Mouse (Mus musculus) G1E (cell line): Measurements from ENCODE around the gene Trim62. TPM values are rescaled to one million over a fixed set of nuclear protein-coding genes. Genes with fewer than 3 reads are reported as not detected.

Source experiments
- ATAC-seq: 2 replicates; pipeline ENCODE4 v1.8.0; 2016; ENCODE audit warnings: mild to moderate bottlenecking; ENCODE audit not compliant: insufficient number of reproducible peaks, poor library complexity, low FRiP score, severe bottlenecking; ENCODE audit errors: extremely low read depth
- DNase-seq: peaks from one replicate; pipeline ENCODE4 v3.0.0; 2012; ENCODE audit warnings: low spot score
- H3K27me3 ChIP-seq: 2 replicates; pipeline ENCODE4 v1.6.1; 2012; ENCODE audit warnings: mild to moderate bottlenecking, low read length, inconsistent platforms; ENCODE audit not compliant: insufficient read depth
- H3K36me3 ChIP-seq: replicated peaks from 2 replicates; pipeline ENCODE3; 2012; ENCODE audit warnings: mild to moderate bottlenecking, inconsistent platforms
- H3K4me1 ChIP-seq: 2 replicates; pipeline ENCODE4 v1.6.1; 2012; ENCODE audit warnings: low read depth, low read length, inconsistent platforms, mixed read lengths; ENCODE audit not compliant: insufficient read depth
- H3K4me3 ChIP-seq: 2 replicates; pipeline ENCODE4 v1.5.1; 2012; ENCODE audit warnings: low read depth, mild to moderate bottlenecking, inconsistent platforms, low read length, moderate library complexity, mixed read lengths
- H3K9me3 ChIP-seq: replicated peaks from 2 replicates; pipeline ENCODE4 v1.6.1; 2012; ENCODE audit warnings: inconsistent platforms
- CTCF ChIP-seq: IDR thresholded peaks from 2 replicates; pipeline ENCODE4 v1.5.1; 2012; ENCODE audit warnings: low read depth, low read length, inconsistent platforms, mixed read lengths
- GATA1 ChIP-seq: IDR thresholded peaks from 2 replicates; pipeline ENCODE4 v1.6.1; 2012; ENCODE audit warnings: borderline replicate concordance, low read length, inconsistent platforms, mixed read lengths
- GATA2 ChIP-seq: IDR thresholded peaks from 2 replicates; pipeline ENCODE4 v1.6.1; 2012; ENCODE audit warnings: low read depth, low read length, inconsistent platforms, borderline replicate concordance
- POLR2AphosphoS5 ChIP-seq: IDR thresholded peaks from 2 replicates; pipeline ENCODE4 v1.6.1; 2012; ENCODE audit warnings: low read depth, low read length, inconsistent platforms; ENCODE audit not compliant: insufficient replicate concordance
- TAL1 ChIP-seq: conservative IDR thresholded peaks from 2 replicates; pipeline ENCODE4 v1.6.1; 2012; ENCODE audit warnings: low read depth, low read length, inconsistent platforms, mixed read lengths
- polyA plus RNA-seq: library from polyadenylated mRNA; stranded (reverse); fragments of >175 nt; gene quantifications from 2 replicates; pipeline ENCODE4 v1.2.3, GENCODE M21; 2012
- total RNA-seq, 2 experiments: library from RNA; stranded (forward) in 1 of 2; stranded (reverse) in 1 of 2; fragments of 200-1000 nt in 1 of 2; fragments of >200 nt in 1 of 2; fragmentation: Nextera tagmentation in 1 of 2; gene quantifications; 2 replicates each; pipeline ENCODE4 v1.2.3; 2014 to 2017

Trim62 gene
- total and polyA plus RNA-seq, 3 experiments, result 0.16 TPM; not detected in 2

GRCm38 (mm10) chr4:128905251-128905650 lies 21.9 kb downstream of the Trim62 start:
- TF ChIP-seq GATA1 (no peak), CTCF (no peak), POLR2AphosphoS5 (no peak), GATA2 (no peak), TAL1 (no peak)
- no peak for DNase-seq
- H3K9me3 ChIP-seq, result no peaks in the 10 kb centered on the region
- H3K27me3 ChIP-seq, result peaks cover 6% of the 10 kb centered on the region; the same call in 1 of the 2 replicates
- H3K4me1 ChIP-seq, result no peaks in the 10 kb centered on the region
- no peak for ATAC-seq
- H3K4me3 ChIP-seq, result no peak overlapping the region
- no peaks in the 10 kb centered on the region for H3K36me3 ChIP-seq

- no peaks in the 10 kb centered on the region for H3K36me3 ChIP-seq
- no peak for DNase-seq
Observed at GRCm38 (mm10) chr4:128906757-128907156, 23.4 kb downstream of the Trim62 start.

GRCm38 (mm10) chr4:128907238-128907968 lies 24.0 kb downstream of the Trim62 start:
- ATAC-seq (no peak), DNase-seq (no peak)
- no peak for TF ChIP-seq GATA2
- no peak for TF ChIP-seq GATA1
- no peak for TF ChIP-seq CTCF

More at GRCm38 (mm10) chr4:128906757-128907156, 23.4 kb downstream of the Trim62 start:
- TF ChIP-seq GATA2 (no peak), CTCF (no peak), GATA1 (no peak), TAL1 (no peak), POLR2AphosphoS5 (no peak)
- Histone ChIP-seq H3K4me3 (no peak overlapping the region), H3K4me1 (no peaks in the 10 kb centered on the region), H3K27me3 (peaks cover 6% of the 10 kb centered on the region; the same call in 1 of the 2 replicates), H3K9me3 (no peaks in the 10 kb centered on the region)
- no peak for ATAC-seq

DNA sequence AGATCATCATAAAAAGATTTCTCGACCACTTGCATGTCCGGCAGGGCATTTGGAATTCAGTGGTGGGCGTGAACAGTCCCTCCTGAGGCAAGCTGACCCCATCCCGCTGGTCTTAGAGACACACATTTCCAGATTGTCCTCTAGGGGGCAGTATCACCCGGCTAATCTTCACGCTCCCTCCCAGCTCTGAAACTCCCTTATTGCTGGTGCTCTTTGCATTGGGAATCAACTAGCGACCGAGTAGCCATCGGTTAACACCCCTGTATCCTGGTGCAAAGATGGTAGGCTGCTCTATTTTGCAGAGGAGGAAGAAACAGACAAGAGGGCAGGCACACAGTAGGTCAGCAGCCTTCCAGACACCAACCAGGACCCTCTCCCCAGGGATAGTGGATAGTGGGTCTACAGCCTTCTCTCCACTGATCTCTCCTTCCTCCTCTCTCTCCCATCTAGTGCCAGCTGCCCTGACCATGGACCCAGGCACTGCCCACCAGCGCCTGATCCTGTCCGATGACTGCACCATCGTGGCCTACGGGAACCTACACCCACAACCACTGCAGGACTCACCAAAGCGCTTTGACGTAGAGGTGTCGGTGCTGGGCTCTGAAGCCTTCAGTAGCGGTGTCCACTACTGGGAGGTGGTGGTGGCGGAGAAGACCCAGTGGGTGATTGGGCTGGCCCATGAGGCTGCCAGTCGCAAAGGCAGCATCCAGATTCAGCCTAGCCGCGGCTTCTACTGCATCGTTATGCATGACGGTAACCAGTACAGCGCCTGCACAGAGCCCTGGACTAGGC lies 25.4 kb downstream of the Trim62 start:
- no peaks in the 10 kb centered on the region for H3K36me3 ChIP-seq
- no peaks in the 10 kb centered on the region for H3K4me1 ChIP-seq
- no peak overlapping the region for H3K4me3 ChIP-seq
- DNase-seq, result peak; percentile 67
- H3K27me3 ChIP-seq, result peaks cover 6% of the 10 kb centered on the region; the same call in 1 of the 2 replicates
- peak; percentile 75 for TF ChIP-seq CTCF
- no peak for TF ChIP-seq POLR2AphosphoS5
- ATAC-seq, result no peak
- H3K9me3 ChIP-seq, result no peaks in the 10 kb centered on the region

More at GRCm38 (mm10) chr4:128907238-128907968, 24.0 kb downstream of the Trim62 start:
- Histone ChIP-seq H3K4me1 (no peaks in the 10 kb centered on the region), H3K9me3 (no peaks in the 10 kb centered on the region), H3K27me3 (peaks cover 6% of the 10 kb centered on the region; the same call in 1 of the 2 replicates), H3K36me3 (no peaks in the 10 kb centered on the region), H3K4me3 (no peak overlapping the region)

DNA sequence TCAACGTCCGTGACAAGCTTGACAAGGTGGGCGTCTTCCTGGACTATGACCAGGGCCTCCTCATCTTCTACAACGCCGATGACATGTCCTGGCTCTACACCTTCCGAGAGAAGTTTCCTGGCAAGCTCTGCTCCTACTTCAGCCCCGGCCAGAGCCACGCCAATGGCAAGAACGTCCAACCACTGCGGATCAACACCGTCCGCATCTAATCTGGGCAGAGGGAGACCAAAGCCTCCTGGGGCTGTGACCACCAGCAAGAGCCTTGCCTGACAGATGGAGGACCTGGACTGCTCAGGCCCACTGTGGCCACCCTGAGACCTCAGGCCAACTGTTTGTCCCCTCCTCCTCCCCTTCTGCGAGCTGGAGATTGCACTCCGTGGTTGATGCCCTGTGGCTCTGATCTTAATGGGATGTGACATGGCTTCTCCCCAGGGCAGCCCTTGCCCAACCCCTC lies 26.0 kb downstream of the Trim62 start:
- Histone ChIP-seq H3K9me3 (no peaks in the 10 kb centered on the region), H3K36me3 (no peaks in the 10 kb centered on the region), H3K4me3 (no peak overlapping the region), H3K4me1 (no peaks in the 10 kb centered on the region), H3K27me3 (peaks cover 6% of the 10 kb centered on the region; the same call in 1 of the 2 replicates)
- ATAC-seq, result no peak
- no peak for DNase-seq
- TF ChIP-seq GATA1, result no peak
- no peak for TF ChIP-seq CTCF
- TF ChIP-seq GATA2, result no peak
- TF ChIP-seq POLR2AphosphoS5, result no peak
- no peak for TF ChIP-seq TAL1
